Mouse (Mus musculus): ENCODE data around the gene Spen. TPM values are rescaled to one million over a fixed set of nuclear protein-coding genes. Genes with fewer than 3 reads are reported as not detected.
"Not testable (repeated sequence)": the region's sequence is repeated elsewhere in the genome, so short reads cannot be mapped to it uniquely, and the experiment has no call there.

The Spen gene
- total RNA-seq, 2 experiments from 2014 or later = 50.8 to 72.8 TPM

DNA sequence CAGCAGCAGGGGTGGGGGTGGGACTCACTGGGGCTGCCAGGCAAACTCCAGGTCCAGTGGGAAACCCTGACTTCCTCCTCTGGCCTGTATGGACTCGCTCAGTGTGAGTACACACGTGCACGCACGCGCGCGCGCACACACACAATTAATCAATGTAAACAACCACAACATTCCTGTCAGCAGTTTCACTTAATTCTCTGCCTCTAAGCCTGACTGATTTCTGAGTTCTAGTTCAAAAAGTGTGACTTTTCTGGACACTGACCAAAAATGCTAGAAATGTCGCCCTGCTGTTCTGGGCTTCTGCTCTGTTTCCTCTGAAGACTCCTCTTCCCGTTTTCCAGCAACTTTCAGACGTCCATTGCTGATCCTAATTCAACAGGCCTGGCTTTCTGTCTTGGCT lies 23.9 kb upstream of the Spen start:
- intact Hi-C loops (cut with DNase I) = no loop called here
- no peak for DNase-seq (ENCODE audit: low spot score in 2 of 2)

DNA sequence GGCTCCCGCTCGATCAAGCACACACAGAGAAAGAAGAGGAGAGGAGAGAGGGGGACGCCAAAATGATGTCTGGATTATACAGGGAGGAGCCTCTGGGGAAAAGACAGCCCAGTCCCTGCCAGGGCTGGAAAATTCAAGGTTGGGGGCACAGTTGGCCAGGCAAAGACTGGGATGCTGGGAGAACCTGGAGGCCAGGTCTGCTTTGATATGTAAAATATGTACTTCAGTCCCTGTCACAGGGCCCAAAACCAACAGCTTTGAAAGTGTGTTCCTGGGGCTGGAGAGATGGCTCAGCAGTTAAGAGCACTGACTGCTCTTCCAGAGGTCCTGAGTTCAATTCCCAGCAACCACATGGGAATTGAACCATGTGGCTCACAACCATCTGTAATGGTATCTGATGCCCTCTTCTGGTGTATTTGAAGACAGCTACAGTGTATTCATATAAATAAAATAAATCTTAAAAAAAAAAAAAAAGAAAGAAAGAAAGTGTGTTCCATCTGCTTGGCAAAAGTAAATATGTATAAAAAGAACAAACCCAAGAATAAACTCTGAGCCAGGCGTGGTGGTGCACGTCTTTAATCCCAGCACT lies 23.0 kb upstream of the Spen start:
- not testable (repeated sequence) for DNase-seq (ENCODE audit: low spot score in 2 of 2)
- intact Hi-C loops (cut with DNase I) = loop anchor here (2.0 kb wide), 1 partner anchor 131 kb away; no protein-coding TSS in a partner anchor

DNA sequence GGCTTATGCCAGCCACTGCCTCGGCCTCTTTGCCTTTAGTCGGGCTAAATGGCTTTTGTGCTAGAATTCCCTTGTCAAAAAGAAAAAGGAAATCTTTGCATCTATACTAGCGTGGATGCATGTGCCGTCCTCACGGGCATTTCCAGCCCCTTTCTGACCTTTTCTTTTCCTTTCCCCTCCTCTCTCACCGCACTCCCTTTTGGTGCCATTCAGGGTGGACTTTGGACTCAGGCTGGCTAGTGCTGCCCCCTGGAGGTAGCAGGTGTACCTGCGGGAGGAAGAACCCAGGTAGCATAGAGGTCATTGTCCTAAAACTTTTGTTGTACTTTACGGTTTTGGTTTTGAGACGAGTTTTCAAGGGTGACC lies 21.5 kb upstream of the Spen start:
- intact Hi-C loops (cut with DNase I) = loop anchor here (2.0 kb wide), 1 partner anchor 129 kb away; no protein-coding TSS in a partner anchor
- peak in 1 of 2 experiments; percentile 70 for DNase-seq (ENCODE audit: low spot score in 2 of 2)

DNA sequence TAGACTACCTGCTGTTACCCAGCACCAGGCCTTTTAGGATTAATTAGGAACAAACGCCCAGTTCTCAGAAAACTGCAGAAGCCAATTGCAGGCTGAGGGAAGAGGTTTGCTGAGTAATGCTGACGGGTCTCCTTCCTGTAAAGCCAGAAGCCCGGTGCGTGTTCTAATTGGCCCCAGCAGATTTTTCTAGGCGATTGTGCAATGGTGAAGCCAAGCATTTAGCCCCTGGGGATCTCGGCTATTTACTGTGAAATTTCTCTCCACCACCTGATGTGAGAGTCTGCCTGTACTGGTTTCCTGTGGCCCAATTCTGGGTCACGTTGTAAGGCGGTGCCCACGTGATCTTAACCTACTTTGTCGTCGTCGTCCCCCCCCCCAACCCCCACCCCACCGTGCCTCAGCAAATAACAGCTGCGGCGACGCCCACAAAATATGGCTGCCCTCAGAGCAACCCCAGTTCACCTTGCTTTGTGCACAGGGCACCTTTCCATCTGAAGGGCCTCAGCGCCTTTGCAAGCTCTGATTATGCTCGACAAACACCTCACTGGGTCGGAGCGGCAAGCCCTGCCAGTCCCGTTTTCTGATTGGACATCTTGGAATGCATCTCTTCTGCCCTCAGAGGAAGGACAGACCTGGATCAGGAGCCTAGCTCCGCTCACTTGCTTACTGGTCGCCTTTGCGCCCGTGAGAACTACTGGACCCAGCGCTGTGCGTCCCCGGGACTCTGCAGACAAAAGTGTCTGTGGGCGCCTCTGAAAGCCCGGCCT lies 20.9 kb upstream of the Spen start:
- DNase-seq (ENCODE audit: low spot score in 2 of 2) = peak; percentile 68
- intact Hi-C loops (cut with DNase I) = no loop called here

DNA sequence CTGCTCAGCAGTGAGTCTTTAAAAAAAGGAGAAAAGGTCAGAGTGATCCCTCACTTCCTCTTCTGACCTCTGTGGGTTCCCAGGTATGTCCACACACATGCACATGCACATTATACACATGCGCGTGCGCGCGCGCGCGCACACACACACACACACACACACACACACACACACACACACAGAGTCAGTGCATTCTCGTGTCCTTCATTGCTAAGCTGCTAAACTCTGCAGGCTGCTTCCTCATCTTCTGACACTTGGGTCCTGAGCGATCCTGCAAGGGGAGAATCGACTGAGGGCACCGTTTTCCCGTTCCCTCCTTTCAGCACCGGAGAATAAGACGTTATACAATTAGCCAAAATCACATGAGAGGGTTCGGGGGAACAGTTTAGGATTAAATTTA lies 20.3 kb upstream of the Spen start:
- intact Hi-C loops (cut with DNase I) = no loop called here
- DNase-seq (ENCODE audit: low spot score in 2 of 2) = peak in 1 of 2 experiments; percentile 22

DNA sequence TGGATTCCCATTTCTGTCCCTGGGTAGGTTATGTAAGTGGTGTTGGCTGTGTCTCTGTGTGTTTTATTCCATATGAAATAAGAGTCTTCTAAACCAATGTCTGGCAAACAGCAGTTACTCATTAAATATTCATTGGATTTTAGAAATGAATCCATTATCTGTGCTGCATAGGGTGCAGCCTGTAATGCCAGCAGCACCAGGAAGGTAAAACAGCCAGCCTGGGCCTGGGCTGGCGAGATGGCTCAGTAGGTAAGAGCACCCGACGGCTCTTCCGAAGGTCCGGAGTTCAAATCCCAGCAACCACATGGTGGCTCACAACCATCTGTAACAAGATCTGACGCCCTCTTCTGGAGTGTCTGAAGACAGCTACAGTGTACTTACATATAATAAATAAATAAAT lies 17.8 kb upstream of the Spen start:
- intact Hi-C loops (cut with DNase I); DNase-seq (ENCODE audit: low spot score in 2 of 2): not testable (repeated sequence)

DNA sequence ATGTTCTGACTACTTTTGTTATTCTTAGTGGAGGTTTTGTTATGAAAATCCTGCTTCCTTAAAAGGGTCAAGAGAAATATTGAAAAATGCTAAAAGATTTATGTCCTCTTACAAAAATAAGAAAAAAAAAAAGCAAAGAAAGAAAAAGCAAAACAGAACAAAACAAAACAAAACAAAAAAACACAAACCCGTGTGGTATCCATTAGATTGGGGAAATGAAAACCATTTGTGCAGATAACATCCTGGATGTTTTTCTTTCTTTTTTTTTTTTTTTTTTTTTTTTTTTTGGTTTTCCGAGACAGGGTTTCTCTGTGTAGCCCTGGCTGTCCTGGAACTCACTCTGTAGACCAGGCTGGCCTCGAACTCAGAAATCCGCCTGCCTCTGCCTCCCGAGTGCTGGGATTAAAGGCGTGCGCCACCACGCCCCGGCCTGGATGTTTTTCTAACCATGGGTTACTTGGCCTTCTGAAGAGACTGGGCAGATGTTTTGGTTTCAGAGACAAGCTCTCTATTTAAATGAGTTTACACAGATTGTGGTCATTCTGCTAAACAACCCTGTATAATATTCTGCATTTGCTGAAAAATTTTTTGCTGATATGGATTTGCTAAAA lies 16.0 kb upstream of the Spen start:
- DNase-seq (ENCODE audit: low spot score in 2 of 2); intact Hi-C loops (cut with DNase I): not testable (repeated sequence)

DNA sequence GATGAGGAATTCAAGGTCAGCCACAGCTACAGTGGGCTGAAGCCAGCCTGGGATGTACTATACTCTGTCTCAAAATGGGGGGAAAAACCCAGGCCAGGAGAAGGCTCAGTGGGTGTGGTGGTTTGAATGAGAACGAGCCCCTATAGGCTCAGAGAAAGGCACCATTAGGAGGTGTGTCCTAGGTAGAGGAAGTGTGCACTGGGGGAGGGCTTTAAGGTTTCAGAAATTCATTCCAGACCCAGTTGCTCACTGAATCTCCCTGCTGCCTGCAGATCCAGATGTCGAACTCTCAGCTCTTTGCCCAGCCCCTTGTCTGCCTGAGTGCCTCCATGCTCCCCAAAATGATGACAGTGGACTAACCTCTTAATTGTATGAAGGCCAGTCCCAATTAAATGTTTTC lies 14.1 kb upstream of the Spen start:
- intact Hi-C loops (cut with DNase I) = no loop called here
- DNase-seq (ENCODE audit: low spot score in 2 of 2) = no peak

DNA sequence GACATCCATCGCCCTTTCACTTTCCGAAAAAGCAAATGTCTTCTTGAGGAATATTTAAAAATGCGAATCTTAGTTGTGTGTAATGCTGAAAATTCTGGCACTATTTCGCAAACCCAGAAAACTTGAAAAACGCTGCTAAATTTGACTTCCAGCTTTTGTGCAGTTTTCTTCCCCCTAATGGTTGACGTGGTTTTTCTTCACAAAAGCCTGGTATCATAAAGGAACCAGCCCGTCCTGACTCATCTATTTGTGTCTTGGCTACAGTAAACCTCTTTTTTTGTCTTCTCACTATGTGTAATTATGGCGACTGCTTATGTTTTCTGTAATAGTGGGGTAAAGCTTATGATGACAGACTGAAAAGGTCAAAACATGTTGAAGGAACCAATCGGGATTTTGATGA lies 8.9 kb upstream of the Spen start:
- no peak for DNase-seq (ENCODE audit: low spot score in 2 of 2)
- intact Hi-C loops (cut with DNase I) = no loop called here

DNA sequence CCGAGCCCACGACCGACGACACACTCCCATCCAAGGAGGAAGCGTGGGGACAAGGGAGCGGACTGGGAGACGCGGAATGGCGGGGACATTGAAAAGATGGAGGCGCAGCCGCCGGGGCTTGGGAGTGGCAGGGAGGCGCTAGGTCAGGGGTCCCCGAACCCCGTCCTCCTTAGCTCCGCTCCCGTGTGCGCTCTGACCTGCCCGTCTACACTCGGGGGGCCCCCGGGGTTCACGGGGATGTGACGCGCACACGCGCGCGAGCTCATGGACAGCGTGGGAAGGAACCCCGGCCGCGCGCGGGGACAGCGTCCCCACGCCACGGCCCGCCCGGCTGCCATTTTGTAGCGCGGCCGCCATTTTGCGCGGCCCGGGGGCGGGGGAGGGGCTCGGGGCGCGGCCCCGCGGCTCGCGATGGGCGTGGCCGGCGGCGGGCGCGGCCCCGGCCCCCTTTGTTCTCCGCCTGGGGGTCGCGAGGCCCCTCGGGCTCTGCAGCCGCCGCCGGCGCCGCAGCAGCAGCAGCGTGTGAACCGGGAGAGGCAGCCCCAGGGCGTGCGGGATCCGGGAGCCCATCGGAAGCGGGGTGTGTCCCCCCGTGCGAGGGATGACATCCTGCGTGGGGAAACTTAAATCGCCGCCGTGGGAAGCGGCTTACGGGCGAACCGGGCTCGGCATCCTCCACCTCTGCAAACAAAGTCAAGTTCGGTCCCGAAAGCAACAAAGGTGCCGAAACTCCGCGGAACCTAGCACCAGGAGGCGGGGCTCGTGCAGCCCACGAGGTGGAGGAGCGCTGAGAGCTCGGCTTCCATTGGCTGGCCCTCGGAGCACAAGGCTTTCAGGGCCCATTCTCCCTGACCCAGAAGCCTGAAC lies 8.2 kb upstream of the Spen start:
- DNase-seq (ENCODE audit: low spot score in 2 of 2) = peak; percentile 85 to 87
- intact Hi-C loops (cut with DNase I) = loop anchor here (1.0 kb wide), 1 partner anchor 8 kb away; the partner anchor contains the start of gene Spen

DNA sequence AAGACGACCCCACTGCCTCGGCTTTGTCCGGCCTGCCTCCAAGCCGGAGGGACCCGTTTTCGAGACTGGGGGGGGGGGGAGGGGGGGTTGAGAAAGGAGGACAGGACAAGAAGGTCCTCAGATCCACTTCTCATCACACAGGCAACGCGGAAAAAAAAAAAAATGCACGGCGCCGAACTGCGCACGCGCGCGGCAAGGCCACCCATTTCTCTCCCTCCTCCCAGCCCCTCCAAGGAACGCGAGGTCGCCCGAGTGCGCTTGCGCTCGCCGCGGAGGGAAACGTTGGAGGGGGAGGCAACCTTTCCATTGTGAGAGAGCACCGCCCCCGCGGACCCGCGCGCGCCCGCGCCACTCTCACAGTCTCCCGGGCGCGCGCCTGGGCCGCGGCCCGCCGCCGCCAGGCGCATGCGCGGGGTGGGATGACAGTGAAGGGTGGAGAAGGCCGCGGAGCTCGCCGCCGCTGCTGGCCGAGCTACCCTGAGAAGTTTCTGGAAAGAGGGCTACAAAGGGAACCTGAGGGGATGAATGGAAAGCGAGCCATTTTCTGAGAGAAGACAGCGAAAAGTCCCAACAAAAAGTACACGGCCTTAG lies 7.4 kb upstream of the Spen start:
- intact Hi-C loops (cut with DNase I) = loop anchor here (1.0 kb wide), 1 partner anchor 8 kb away; the partner anchor contains the start of gene Spen
- peak; percentile 99 to 100 for DNase-seq (ENCODE audit: low spot score in 2 of 2)

DNA sequence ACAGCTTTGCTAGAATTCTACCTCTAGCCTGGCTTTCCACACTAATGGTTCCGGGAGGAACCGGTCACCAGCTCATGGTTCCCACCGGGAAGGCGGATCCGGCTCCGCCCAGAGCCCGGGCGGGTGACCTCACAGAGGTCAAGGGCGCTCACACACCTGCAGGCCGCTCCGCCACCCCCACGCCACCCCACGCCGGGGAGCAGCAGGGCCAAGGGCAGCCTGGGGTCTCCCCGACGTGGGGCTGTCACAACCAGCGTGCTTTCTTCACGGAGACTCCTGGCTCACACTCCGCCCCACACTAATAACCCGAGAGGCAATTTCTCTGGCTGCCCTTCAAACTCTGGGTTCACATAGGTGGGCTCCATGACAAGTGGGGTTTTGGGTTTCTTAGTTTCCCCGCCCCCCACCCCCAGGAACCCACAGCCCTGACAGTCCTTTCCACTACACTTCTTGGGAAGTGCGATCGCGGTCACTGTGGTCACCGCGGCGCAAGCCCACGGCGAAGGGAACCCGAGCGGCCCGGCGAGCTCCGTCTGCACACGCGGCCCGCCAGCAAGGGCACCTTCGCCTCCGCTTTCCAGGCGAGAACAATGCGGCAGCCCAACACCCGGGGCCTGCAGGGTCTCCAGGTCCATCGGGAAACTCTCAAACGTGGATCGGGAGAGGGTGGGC lies 6.8 kb upstream of the Spen start:
- peak; percentile 52 to 54 for DNase-seq (ENCODE audit: low spot score in 2 of 2)
- intact Hi-C loops (cut with DNase I) = no loop called here

DNA sequence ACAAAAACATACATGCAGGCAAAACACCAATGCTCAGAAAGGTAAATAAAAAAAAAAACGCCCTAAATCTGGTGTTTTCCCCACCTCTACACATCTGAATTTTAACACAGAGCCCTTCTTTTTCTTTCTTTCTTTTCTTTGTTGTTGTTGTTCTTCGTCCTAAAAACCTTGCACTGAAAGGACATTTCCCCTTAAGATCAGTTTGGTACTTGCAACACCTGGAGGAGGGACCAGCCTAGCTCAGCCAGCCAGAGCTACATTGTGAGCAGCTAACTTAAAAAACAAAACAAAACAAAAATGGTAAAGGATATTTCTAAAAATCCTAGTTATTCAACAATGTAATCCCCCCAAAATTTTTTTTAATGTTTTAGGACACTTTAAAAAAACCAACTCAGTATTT lies 6.1 kb upstream of the Spen start:
- no peak for DNase-seq (ENCODE audit: low spot score in 2 of 2)
- intact Hi-C loops (cut with DNase I) = no loop called here

DNA sequence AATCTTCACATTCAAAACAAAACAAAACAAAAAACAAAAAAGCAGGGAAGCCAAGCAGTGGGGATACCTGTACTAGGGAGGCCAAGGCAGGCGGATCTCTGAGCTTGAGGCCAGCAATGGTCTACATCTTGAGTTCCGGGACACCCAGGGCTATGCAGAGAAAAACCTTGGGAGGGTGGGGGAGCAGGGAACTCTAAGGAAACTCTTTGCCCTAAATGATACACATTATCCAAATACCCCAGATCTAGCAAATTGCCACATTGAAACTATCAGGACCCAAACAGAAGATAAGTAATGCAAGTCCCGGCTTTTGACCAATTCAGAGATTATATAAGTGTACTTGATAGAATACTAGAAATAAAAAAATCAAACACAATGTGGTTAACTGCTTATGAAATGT lies 5.2 kb upstream of the Spen start:
- DNase-seq (ENCODE audit: low spot score in 2 of 2) = no peak
- intact Hi-C loops (cut with DNase I) = no loop called here

DNA sequence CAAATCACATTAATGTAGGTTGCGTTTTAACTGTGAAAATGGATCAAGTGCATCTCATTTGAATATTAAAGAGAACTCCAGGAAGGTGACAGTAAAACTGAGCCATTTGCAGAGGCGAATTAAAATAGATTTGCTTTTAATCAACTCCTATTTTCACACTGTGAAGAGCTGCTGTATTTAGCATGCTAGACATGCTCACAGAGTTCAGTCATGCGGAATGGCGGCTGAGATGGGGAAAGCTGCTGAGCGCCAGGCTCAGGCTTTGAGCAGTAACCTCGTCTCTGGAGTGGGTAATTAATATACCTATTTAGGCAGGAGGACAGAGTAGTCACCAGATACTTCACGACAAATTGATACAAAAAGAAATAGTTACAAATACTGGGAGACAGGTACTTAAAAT lies 3.5 kb upstream of the Spen start:
- no peak for DNase-seq (ENCODE audit: low spot score in 2 of 2)
- intact Hi-C loops (cut with DNase I) = no loop called here

DNA sequence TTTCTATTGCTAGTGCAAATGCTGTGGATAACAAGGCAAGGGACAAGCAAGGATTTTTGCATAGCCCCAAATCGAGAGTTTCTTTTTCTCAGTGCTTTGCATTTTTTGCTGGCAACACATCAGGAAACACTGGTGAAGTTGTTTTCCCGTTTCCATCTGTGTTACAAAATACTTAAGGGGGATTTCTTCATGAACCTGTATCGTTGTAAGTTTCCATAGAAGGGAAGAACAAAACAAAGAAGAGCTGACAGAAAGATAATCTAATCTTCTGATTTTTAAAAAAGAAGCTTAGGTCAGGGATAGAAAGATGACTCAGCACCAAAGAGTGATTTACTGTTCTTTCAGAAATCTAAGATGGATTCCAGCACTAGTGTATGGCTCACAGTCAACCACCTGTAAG lies 2.4 kb upstream of the Spen start:
- intact Hi-C loops (cut with DNase I) = no loop called here
- no peak for DNase-seq (ENCODE audit: low spot score in 2 of 2)

DNA sequence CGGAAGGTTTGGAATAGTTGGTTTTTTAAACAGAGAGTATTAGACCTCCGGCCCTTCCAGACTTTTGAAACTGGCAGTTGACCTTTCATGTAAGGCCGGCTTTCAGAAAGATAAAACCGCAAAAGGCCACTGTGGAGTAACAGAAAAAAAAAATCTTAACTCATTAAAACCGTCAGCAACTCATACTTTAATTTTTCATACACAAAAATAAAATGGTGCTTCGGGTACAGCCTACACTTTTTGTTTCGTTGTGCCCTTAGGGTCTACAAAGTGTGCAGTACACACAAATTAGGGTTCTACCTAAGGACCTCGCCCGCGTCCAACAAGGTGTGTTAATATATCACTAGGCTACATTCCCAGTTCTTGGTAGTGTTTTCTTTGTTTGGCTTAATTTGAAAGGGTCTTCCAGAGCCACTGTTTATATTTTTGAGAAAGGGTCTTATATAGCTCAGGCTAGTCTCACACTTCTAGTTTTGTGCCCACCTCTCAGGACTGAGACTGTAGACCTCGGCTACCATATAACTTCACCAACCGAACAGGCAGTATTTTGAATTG lies 893 bp upstream of the Spen start:
- no peak for DNase-seq (ENCODE audit: low spot score in 2 of 2)
- intact Hi-C loops (cut with DNase I) = loop anchor here (5.0 kb wide), 1 partner anchor 37 kb away; no protein-coding TSS in a partner anchor

DNA sequence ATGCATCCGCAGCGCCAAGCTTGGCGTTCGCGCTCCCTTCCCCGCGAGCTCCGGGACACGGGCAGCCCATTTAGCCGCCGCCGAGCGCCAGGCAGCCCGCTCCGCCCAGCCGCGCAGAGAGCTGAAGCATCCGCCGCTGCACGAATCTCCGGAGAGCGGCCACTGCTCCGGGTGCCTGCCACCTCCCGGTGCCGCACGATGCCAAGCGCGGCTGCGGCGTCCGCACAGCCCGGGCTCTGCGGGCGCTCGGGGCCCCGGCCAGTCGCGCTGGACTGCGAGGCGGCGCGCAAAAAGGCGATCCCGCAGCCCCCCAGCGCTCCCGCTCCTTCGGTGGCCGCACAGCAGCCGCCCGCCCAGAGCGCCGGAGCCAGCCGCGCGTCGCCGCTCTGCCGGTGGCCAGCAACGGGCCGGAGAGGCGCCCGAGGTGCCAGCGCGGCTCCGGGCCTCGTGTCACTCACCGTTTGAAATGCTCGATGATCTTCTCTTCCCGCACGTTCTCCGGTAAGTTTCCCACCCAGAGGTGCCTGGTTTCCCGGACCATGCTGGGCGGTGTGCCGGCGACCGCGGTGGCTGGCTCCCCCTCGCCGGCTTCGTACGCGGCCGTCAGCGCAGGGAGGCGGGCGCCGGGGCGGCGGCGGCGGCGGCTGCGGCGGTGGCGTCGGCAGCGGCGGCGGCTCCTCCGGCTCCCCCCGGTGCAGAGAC lies 540 bp downstream of the Spen start:
- intact Hi-C loops (cut with DNase I) = loop anchor here (1.0 to 5.0 kb wide), 2 partner anchors 8 to 36 kb away; no protein-coding TSS in a partner anchor
- peak in 1 of 2 experiments; percentile 35 for DNase-seq (ENCODE audit: low spot score in 2 of 2)

All from left cerebral cortex, postnatal 36 days (tissue).